Mouse (Mus musculus) limb, embryonic 14.5 days (tissue): ENCODE results near the gene Irf2bp2. TPM values are rescaled to one million over a fixed set of nuclear protein-coding genes. Genes with fewer than 3 reads are reported as not detected.

Source experiments
- ATAC-seq: fragments of 200-750 bp; cut with Nextera tagmentation; 2 replicates; pipeline ENCODE4 v1.8.0; 2017; ENCODE audit warnings: low read depth, moderate number of reproducible peaks, moderate TSS enrichment; ENCODE audit not compliant: low FRiP score
- DNase-seq: peaks from one replicate; pipeline ENCODE4 v3.0.0-alpha.2; 2015; ENCODE audit warnings: low spot score
- H3K27ac ChIP-seq: fragments of 300-500 bp; sonication (generic); replicated peaks from 2 replicates; pipeline ENCODE4 v1.5.1; 2014; ENCODE audit warnings: low read depth, mild to moderate bottlenecking, low read length, moderate library complexity, mixed read lengths
- H3K27me3 ChIP-seq: fragments of 300-500 bp; sonication (generic); 2 replicates; pipeline ENCODE4 v1.6.1; 2014; ENCODE audit warnings: low read length, mixed read lengths; ENCODE audit not compliant: control insufficient read depth, insufficient read depth
- H3K36me3 ChIP-seq: fragments of 300-500 bp; sonication (generic); 2 replicates; pipeline ENCODE4 v1.6.1; 2014; ENCODE audit warnings: mild to moderate bottlenecking, low read length, moderate library complexity, mixed read lengths; ENCODE audit not compliant: control insufficient read depth, insufficient read depth
- H3K4me1 ChIP-seq: fragments of 300-500 bp; sonication (generic); 2 replicates; pipeline ENCODE4 v1.6.1; 2014; ENCODE audit warnings: antibody characterized with exemption, low read length, mixed read lengths; ENCODE audit not compliant: control insufficient read depth, insufficient read depth
- H3K4me2 ChIP-seq: fragments of 300-500 bp; sonication (generic); replicated peaks from 2 replicates; pipeline ENCODE4 v1.6.1; 2014; ENCODE audit warnings: low read depth, mild to moderate bottlenecking, low read length, moderate library complexity; ENCODE audit not compliant: severe bottlenecking
- H3K4me3 ChIP-seq: fragments of 300-500 bp; sonication (generic); replicated peaks from 2 replicates; pipeline ENCODE4 v1.5.1; 2014; ENCODE audit warnings: low read length
- H3K9ac ChIP-seq: fragments of 300-500 bp; sonication (generic); 2 replicates; pipeline ENCODE4 v1.6.1; 2014; ENCODE audit warnings: mild to moderate bottlenecking, low read depth, low read length, moderate library complexity; ENCODE audit not compliant: severe bottlenecking
- H3K9me3 ChIP-seq: fragments of 300-500 bp; sonication (generic); 2 replicates; pipeline ENCODE4 v1.6.1; 2016; ENCODE audit warnings: low read length; ENCODE audit not compliant: control insufficient read depth
- POLR2A ChIP-seq: fragments of 200-500 bp; IDR thresholded peaks from 2 replicates; pipeline ENCODE4 v1.8.0; 2012; ENCODE audit warnings: inconsistent platforms, mild to moderate bottlenecking, moderate library complexity, borderline replicate concordance; ENCODE audit not compliant: insufficient read depth, insufficient read length; ENCODE audit errors: extremely low read depth
- WGBS: fragments of 180-500 bp; shearing (Covaris S2); extraction: QIAGEN DNeasy Blood & Tissue Kit; methylation state at CpG from one replicate; pipeline ENCODE4 v1.1.7; 2014; 5-methylcytosine and 5-hydroxymethylcytosine counted together
- polyA plus RNA-seq, 2 experiments: library from polyadenylated mRNA; depleted of rRNA in 1 of 2; stranded (reverse) in 1 of 2; unstranded in 1 of 2; fragments of >200 nt; fragmentation: Nextera tagmentation in 1 of 2; extraction: Ambion mirVana in 1 of 2; gene quantifications; 2 replicates each; pipeline versions ENCODE4 v1.2.1 to v1.2.3; 2012 to 2014

Gene Irf2bp2
- polyA plus RNA-seq, 2 experiments = 10.1 to 44.5 TPM

GRCm38 (mm10) chr8:126619487-126619886 is 25.7 kb upstream of the Irf2bp2 start:
- Histone ChIP-seq H3K4me2 (no peak overlapping the region), H3K27ac (no peak overlapping the region), H3K9ac (no peak overlapping the region), H3K9me3 (no peaks in the 10 kb centered on the region), H3K27me3 (no peaks in the 10 kb centered on the region), H3K4me3 (no peak overlapping the region), H3K4me1 (peaks cover 12% of the 10 kb centered on the region), H3K36me3 (no peaks in the 10 kb centered on the region)
- no peak for TF ChIP-seq POLR2A
- ATAC-seq (no peak), DNase-seq (no peak)
- WGBS = 92% methylated on average over 6 of the region's 6 CpGs

DNA sequence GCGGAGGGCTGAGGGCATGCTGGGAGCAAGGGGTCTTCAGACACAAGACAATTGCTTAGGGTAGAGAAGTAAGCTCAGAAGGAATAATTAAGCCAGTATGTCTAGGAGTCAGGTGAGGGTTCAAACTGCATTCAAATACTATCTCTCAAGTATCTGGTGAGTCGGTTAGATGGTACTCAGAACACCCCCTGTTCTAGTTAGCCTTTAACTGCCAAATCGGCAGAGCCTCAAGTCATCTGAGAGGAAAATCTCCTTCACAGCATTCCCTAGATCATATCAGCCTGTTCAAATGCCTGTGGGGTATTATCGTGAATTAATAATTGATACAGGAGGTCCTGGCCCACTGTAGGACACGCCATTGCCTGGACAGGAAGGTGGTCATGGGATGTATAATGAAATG is 23.9 kb upstream of the Irf2bp2 start:
- Histone ChIP-seq H3K27ac (no peak overlapping the region), H3K9me3 (no peaks in the 10 kb centered on the region), H3K27me3 (no peaks in the 10 kb centered on the region), H3K4me1 (peaks cover 12% of the 10 kb centered on the region), H3K4me3 (no peak overlapping the region), H3K9ac (no peak overlapping the region), H3K36me3 (no peaks in the 10 kb centered on the region), H3K4me2 (no peak overlapping the region)
- TF ChIP-seq POLR2A = no peak
- DNase-seq (no peak), ATAC-seq (no peak)
- 96% methylated on average over 5 of the region's 5 CpGs for WGBS

GRCm38 (mm10) chr8:126616736-126617135 is 22.9 kb upstream of the Irf2bp2 start:
- H3K4me1 ChIP-seq = peaks cover 13% of the 10 kb centered on the region
- WGBS = 48% methylated on average over 5 of the region's 5 CpGs
- no peak overlapping the region for H3K4me2 ChIP-seq
- DNase-seq (peak; percentile 48), ATAC-seq (no peak; the same call in 1 of the 2 replicates)
- H3K27me3 ChIP-seq = no peaks in the 10 kb centered on the region
- H3K4me3 ChIP-seq = no peak overlapping the region
- H3K27ac ChIP-seq = 0 out of 2 replicates have a peak overlapping the region, but pooled peaks have one; percentile 39
- no peak overlapping the region for H3K9ac ChIP-seq
- H3K9me3 ChIP-seq = no peaks in the 10 kb centered on the region
- no peak for TF ChIP-seq POLR2A
- no peaks in the 10 kb centered on the region for H3K36me3 ChIP-seq

DNA sequence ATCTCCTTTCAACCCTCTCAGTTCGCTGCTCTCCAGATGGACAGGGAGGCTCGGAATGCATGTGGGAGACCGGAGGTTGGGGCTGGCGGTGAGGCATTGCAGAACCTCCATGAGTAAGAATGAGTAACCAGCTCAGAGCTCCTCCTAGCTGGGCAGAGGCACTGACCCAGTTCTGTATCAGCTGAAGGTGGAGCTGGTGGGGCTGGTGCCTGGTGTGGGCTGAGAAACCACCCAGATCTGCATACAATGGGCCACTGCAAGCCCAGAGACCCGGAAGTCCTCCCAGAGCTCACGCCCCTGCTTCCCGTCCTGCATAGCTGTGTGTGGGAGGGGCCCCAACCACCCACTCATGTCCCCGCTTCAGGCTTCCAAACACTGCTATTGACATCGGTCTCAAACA is 22.0 kb upstream of the Irf2bp2 start:
- peak; percentile 27 for DNase-seq
- WGBS = 35% methylated on average over 9 of the region's 9 CpGs
- TF ChIP-seq POLR2A = no peak
- H3K27me3 ChIP-seq = no peaks in the 10 kb centered on the region
- no peak overlapping the region for H3K4me3 ChIP-seq
- H3K4me2 ChIP-seq = no peak overlapping the region
- H3K9me3 ChIP-seq = no peaks in the 10 kb centered on the region
- no peaks in the 10 kb centered on the region for H3K36me3 ChIP-seq
- H3K4me1 ChIP-seq = peaks cover 18% of the 10 kb centered on the region
- H3K27ac ChIP-seq = peak overlapping the region; percentile 49; the same call in 1 of the 2 replicates
- no peak overlapping the region for H3K9ac ChIP-seq
- 0 out of 2 replicates have a peak, but pooled peaks have one; percentile 10 for ATAC-seq

- no peak overlapping the region for H3K4me3 ChIP-seq
- no peak for TF ChIP-seq POLR2A
- no peak for DNase-seq
- H3K9me3 ChIP-seq = no peaks in the 10 kb centered on the region
- H3K4me1 ChIP-seq = peaks cover 18% of the 10 kb centered on the region
- H3K9ac ChIP-seq = no peak overlapping the region
- no peaks in the 10 kb centered on the region for H3K36me3 ChIP-seq
- no peak overlapping the region for H3K27ac ChIP-seq
- H3K4me2 ChIP-seq = no peak overlapping the region
- no peaks in the 10 kb centered on the region for H3K27me3 ChIP-seq
- 83% methylated on average over 5 of the region's 5 CpGs for WGBS
- ATAC-seq = no peak
Measured at GRCm38 (mm10) chr8:126614740-126615132, 20.9 kb upstream of the Irf2bp2 start.
